Mouse (Mus musculus): ENCODE data around the gene Mst1r. TPM values are rescaled to one million over a fixed set of nuclear protein-coding genes. Genes with fewer than 3 reads are reported as not detected.
A peak's percentile ranks its signal among the peaks of the same experiment; 100 is the strongest.

The Mst1r gene
- polyA plus RNA-seq, 1 experiment from 2014 or later: 7.0 TPM

DNA sequence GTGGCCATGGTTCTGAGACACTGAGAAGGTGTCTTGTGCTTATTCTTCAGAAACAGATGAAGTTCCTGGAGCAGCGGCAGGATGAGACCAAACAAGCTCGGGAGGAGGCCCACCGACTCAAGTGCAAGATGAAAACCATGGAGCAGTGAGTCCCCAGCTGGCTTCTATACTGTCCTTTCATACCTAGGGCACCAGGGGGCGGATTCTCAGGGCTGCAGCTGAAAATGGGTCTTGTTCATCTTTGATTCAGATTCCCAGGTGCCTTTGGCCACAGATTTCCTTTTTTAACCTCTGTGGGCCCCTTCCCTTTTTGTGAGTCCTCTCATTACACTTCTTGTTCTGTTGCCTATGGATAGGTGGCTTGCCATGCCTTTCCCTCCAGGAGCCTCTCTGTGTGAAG is 54.3 kb downstream of the Mst1r start:
- H3K9me3 ChIP-seq: no peaks in the 10 kb centered on the region
- peaks cover 6% of the 10 kb centered on the region; the same call in 1 of the 2 replicates for H3K4me1 ChIP-seq
- no peak overlapping the region for H3K4me2 ChIP-seq
- no peak overlapping the region for H3K4me3 ChIP-seq
- H3K9ac ChIP-seq: no peak overlapping the region
- H3K27ac ChIP-seq: no peak overlapping the region
- ATAC-seq (ENCODE audit: insufficient number of reproducible peaks, low FRiP score, low TSS enrichment, low read depth): no peak
- no peaks in the 10 kb centered on the region for H3K27me3 ChIP-seq
- 75% methylated on average over 4 of the region's 4 CpGs for WGBS
- H3K36me3 ChIP-seq: peaks cover 52% of the 10 kb centered on the region

DNA sequence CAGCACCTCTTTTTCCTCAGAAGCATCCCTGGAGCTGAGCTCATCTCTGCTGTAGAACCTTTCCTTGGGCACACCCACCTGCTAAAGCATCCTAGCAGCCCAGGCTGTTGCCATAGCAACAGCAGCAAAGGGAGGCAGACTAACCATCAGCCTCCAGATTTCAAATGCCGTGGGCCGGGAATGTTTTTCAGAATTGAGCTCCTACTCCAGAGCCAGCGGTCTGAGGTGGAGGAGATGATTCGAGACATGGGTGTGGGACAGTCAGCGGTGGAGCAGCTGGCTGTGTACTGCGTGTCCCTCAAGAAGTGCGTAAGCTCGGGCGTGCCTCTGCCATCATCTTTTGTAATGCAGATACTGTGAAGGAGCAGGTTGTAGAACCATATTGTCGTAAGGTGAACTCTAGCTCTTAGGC is 54.7 kb downstream of the Mst1r start:
- Histone ChIP-seq H3K4me1 (peaks cover 6% of the 10 kb centered on the region; the same call in 1 of the 2 replicates), H3K36me3 (peaks cover 52% of the 10 kb centered on the region), H3K9me3 (no peaks in the 10 kb centered on the region), H3K9ac (no peak overlapping the region), H3K4me2 (no peak overlapping the region), H3K27ac (no peak overlapping the region), H3K27me3 (no peaks in the 10 kb centered on the region), H3K4me3 (no peak overlapping the region)
- WGBS: 83% methylated on average over 10 of the region's 10 CpGs
- ATAC-seq (ENCODE audit: insufficient number of reproducible peaks, low FRiP score, low TSS enrichment, low read depth): no peak

- Histone ChIP-seq H3K27me3 (no peaks in the 10 kb centered on the region), H3K9me3 (no peaks in the 10 kb centered on the region), H3K27ac (no peak overlapping the region), H3K9ac (no peak overlapping the region), H3K4me2 (no peak overlapping the region), H3K4me3 (no peak overlapping the region), H3K36me3 (peaks cover 57% of the 10 kb centered on the region), H3K4me1 (peaks cover 6% of the 10 kb centered on the region; the same call in 1 of the 2 replicates)
- WGBS: 63% methylated on average over 5 of the region's 5 CpGs
- ATAC-seq (ENCODE audit: insufficient number of reproducible peaks, low FRiP score, low TSS enrichment, low read depth): no peak; the same call in 1 of the 2 replicates
These were observed 55.2 kb downstream of the Mst1r start for GRCm38 (mm10) chr9:107961881-107962280.

GRCm38 (mm10) chr9:107962916-107963315 is 56.2 kb downstream of the Mst1r start:
- Histone ChIP-seq H3K9me3 (no peaks in the 10 kb centered on the region), H3K36me3 (peaks cover 51% of the 10 kb centered on the region), H3K9ac (no peak overlapping the region), H3K27me3 (no peaks in the 10 kb centered on the region), H3K4me3 (no peak overlapping the region), H3K4me2 (no peak overlapping the region), H3K4me1 (peaks cover 6% of the 10 kb centered on the region; the same call in 1 of the 2 replicates), H3K27ac (no peak overlapping the region)
- 89% methylated on average over 9 of the region's 9 CpGs for WGBS
- ATAC-seq (ENCODE audit: insufficient number of reproducible peaks, low FRiP score, low TSS enrichment, low read depth): no peak

- Histone ChIP-seq H3K4me1 (peaks cover 6% of the 10 kb centered on the region; the same call in 1 of the 2 replicates), H3K36me3 (peaks cover 53% of the 10 kb centered on the region), H3K4me2 (no peak overlapping the region), H3K27me3 (no peaks in the 10 kb centered on the region), H3K9me3 (no peaks in the 10 kb centered on the region), H3K27ac (no peak overlapping the region), H3K9ac (no peak overlapping the region), H3K4me3 (no peak overlapping the region)
- WGBS: 12% methylated on average over 5 of the region's 5 CpGs
- ATAC-seq (ENCODE audit: insufficient number of reproducible peaks, low FRiP score, low TSS enrichment, low read depth): 0 out of 2 replicates have a peak, but pooled peaks have one; percentile 25
These were observed 57.0 kb downstream of the Mst1r start for GRCm38 (mm10) chr9:107963700-107964099.

GRCm38 (mm10) chr9:107964681-107965080 is 58.0 kb downstream of the Mst1r start:
- 93% methylated on average over 9 of the region's 9 CpGs for WGBS
- Histone ChIP-seq H3K4me1 (peaks cover 6% of the 10 kb centered on the region; the same call in 1 of the 2 replicates), H3K27ac (no peak overlapping the region), H3K36me3 (peaks cover 54% of the 10 kb centered on the region), H3K9ac (no peak overlapping the region), H3K4me2 (no peak overlapping the region), H3K9me3 (no peaks in the 10 kb centered on the region), H3K4me3 (no peak overlapping the region), H3K27me3 (no peaks in the 10 kb centered on the region)
- ATAC-seq (ENCODE audit: insufficient number of reproducible peaks, low FRiP score, low TSS enrichment, low read depth): no peak

DNA sequence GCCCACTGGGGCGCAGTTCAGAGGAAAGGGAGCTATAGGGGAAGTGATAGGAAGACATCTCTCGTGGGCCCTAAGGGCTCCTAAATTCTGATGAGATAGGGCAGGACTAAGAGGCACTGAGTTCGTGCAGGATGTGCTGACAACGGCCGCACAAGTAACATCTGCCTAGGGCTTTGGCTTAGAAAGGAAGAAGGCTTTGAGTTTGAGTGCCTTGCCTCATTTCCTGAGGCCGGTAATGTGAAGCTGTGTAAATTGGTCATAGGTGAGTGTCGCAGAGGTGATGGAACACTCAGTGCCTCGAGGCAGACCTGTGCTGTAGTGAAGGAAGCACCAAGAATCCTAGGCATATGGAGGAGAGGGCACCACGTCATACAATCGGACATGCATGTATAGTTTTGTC is 60.0 kb downstream of the Mst1r start:
- ATAC-seq (ENCODE audit: insufficient number of reproducible peaks, low FRiP score, low TSS enrichment, low read depth): no peak
- Histone ChIP-seq H3K27me3 (no peaks in the 10 kb centered on the region), H3K36me3 (peaks cover 47% of the 10 kb centered on the region), H3K4me3 (no peak overlapping the region), H3K4me1 (0 out of 2 replicates have a peak, but pooled peaks cover 1% of the 10 kb centered on the region), H3K9me3 (no peaks in the 10 kb centered on the region), H3K4me2 (no peak overlapping the region), H3K27ac (no peak overlapping the region; the same call in 1 of the 2 replicates), H3K9ac (no peak overlapping the region)
- WGBS: 88% methylated on average over 10 of the region's 10 CpGs

DNA sequence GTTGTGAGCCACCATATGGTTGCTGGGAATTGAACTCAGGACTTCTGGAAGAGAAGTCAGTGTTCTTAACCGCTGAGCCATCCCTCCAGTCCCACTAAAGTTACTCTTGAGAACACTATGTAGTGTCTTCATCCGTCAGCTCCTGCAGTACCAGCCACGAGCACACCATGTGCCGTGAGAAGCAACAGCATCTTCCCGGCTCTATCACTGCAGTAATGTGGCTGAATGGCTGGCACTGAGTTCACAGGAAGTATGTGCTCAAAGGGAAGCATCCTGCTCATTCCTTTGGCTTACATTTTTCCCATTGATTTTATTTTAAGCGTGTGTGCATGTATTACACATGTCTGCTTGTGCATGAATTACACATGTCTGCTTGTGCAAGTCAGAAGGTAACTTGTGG is 60.8 kb downstream of the Mst1r start:
- no peaks in the 10 kb centered on the region for H3K27me3 ChIP-seq
- no peaks in the 10 kb centered on the region for H3K9me3 ChIP-seq
- no peaks in the 10 kb centered on the region for H3K4me1 ChIP-seq
- H3K4me2 ChIP-seq: no peak overlapping the region
- WGBS: 83% methylated on average over 6 of the region's 6 CpGs
- H3K9ac ChIP-seq: no peak overlapping the region
- peaks cover 40% of the 10 kb centered on the region for H3K36me3 ChIP-seq
- ATAC-seq (ENCODE audit: insufficient number of reproducible peaks, low FRiP score, low TSS enrichment, low read depth): no peak
- H3K4me3 ChIP-seq: no peak overlapping the region
- H3K27ac ChIP-seq: no peak overlapping the region

DNA sequence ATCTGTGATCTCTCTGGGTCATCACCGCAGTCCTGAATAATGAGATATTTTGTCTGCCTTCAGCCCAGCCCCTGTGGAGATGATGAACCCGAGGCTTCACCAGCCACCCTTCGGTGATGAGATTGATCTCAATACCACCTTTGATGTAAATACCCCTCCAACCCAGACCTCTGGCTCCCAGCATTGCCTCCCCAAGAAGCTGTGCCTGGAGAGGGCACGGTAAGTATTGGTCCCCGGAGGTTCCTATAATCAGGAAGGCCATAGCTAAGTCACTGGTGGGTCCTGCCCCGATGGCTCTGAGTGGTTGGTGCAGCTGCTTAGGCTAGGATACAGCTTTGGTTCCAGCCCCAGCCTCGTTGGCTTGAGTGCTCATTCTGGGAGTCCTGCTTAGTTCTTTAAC is 61.9 kb downstream of the Mst1r start:
- Histone ChIP-seq H3K9me3 (no peaks in the 10 kb centered on the region), H3K4me1 (no peaks in the 10 kb centered on the region), H3K9ac (no peak overlapping the region), H3K36me3 (peaks cover 36% of the 10 kb centered on the region), H3K27ac (no peak overlapping the region), H3K4me3 (no peak overlapping the region), H3K27me3 (no peaks in the 10 kb centered on the region), H3K4me2 (no peak overlapping the region)
- ATAC-seq (ENCODE audit: insufficient number of reproducible peaks, low FRiP score, low TSS enrichment, low read depth): no peak
- 85% methylated on average over 7 of the region's 7 CpGs for WGBS

Other genes with a start within 250 kb of the Mst1r start
- 5.0 and 5.1 TPM in 2 replicates for gene Slc38a3, start 237.3 kb upstream of the Mst1r start, polyA plus RNA-seq (2015; fragmentation: Nextera tagmentation; extraction: Ambion mirVana)
- 2.8 TPM in 2 replicates for gene Gnat1, start 227.2 kb upstream of the Mst1r start, polyA plus RNA-seq (2015; fragmentation: Nextera tagmentation; extraction: Ambion mirVana)
- 26.6 and 38.2 TPM in 2 replicates for gene Sema3f, start 196.4 kb upstream of the Mst1r start, polyA plus RNA-seq (2015; fragmentation: Nextera tagmentation; extraction: Ambion mirVana)
- 193 and 212 TPM in 2 replicates for gene Rbm5, start 135.9 kb upstream of the Mst1r start, polyA plus RNA-seq (2015; fragmentation: Nextera tagmentation; extraction: Ambion mirVana)
- gene Rbm6, start 33.6 kb upstream of the Mst1r start, polyA plus RNA-seq (2015; fragmentation: Nextera tagmentation; extraction: Ambion mirVana): 71.7 and 72.2 TPM in 2 replicates
- gene Mon1a, start 18.7 kb upstream of the Mst1r start, polyA plus RNA-seq (2015; fragmentation: Nextera tagmentation; extraction: Ambion mirVana): 15.9 and 16.9 TPM in 2 replicates
- gene Actl11, start 21.6 kb downstream of the Mst1r start, polyA plus RNA-seq (2015; fragmentation: Nextera tagmentation; extraction: Ambion mirVana): not detected in 2 replicates
- 5.8 and 6.7 TPM in 2 replicates for gene Camkv, start 28.8 kb downstream of the Mst1r start, polyA plus RNA-seq (2015; fragmentation: Nextera tagmentation; extraction: Ambion mirVana)
- 16.1 and 19.5 TPM in 2 replicates for gene Traip, start 43.3 kb downstream of the Mst1r start, polyA plus RNA-seq (2015; fragmentation: Nextera tagmentation; extraction: Ambion mirVana)
- 22.7 and 24.9 TPM in 2 replicates for gene Uba7, start 68.6 kb downstream of the Mst1r start, polyA plus RNA-seq (2015; fragmentation: Nextera tagmentation; extraction: Ambion mirVana)
- 6.9 and 7.4 TPM in 2 replicates for gene Gm20661, start 76.2 kb downstream of the Mst1r start, polyA plus RNA-seq (2015; fragmentation: Nextera tagmentation; extraction: Ambion mirVana)
- 97.7 and 99.9 TPM in 2 replicates for gene Inka1, start 79.0 kb downstream of the Mst1r start, polyA plus RNA-seq (2015; fragmentation: Nextera tagmentation; extraction: Ambion mirVana)
- gene Cdhr4, start 85.6 kb downstream of the Mst1r start, polyA plus RNA-seq (2015; fragmentation: Nextera tagmentation; extraction: Ambion mirVana): 10.7 and 11.9 TPM in 2 replicates
- 0.10 and 0.51 TPM in 2 replicates for gene Gm20662, start 89.5 kb downstream of the Mst1r start, polyA plus RNA-seq (2015; fragmentation: Nextera tagmentation; extraction: Ambion mirVana)
- gene Ip6k1, start 95.6 kb downstream of the Mst1r start, polyA plus RNA-seq (2015; fragmentation: Nextera tagmentation; extraction: Ambion mirVana): 56.0 and 64.3 TPM in 2 replicates
- 46.7 and 52.4 TPM in 2 replicates for gene Gmppb, start 142.4 kb downstream of the Mst1r start, polyA plus RNA-seq (2015; fragmentation: Nextera tagmentation; extraction: Ambion mirVana)
- 4.4 and 4.7 TPM in 2 replicates for gene Amigo3, start 146.3 kb downstream of the Mst1r start, polyA plus RNA-seq (2015; fragmentation: Nextera tagmentation; extraction: Ambion mirVana)
- 2.2 and 3.5 TPM in 2 replicates for gene Mst1, start 173.6 kb downstream of the Mst1r start, polyA plus RNA-seq (2015; fragmentation: Nextera tagmentation; extraction: Ambion mirVana)
- gene Rnf123, start 176.5 kb downstream of the Mst1r start, polyA plus RNA-seq (2015; fragmentation: Nextera tagmentation; extraction: Ambion mirVana): 25.5 and 30.4 TPM in 2 replicates
- gene Apeh, start 187.7 kb downstream of the Mst1r start, polyA plus RNA-seq (2015; fragmentation: Nextera tagmentation; extraction: Ambion mirVana): 41.8 and 45.4 TPM in 2 replicates